Mouse (Mus musculus): Measurements from ENCODE around the gene Srgap2. TPM values are rescaled to one million over a fixed set of nuclear protein-coding genes. Genes with fewer than 3 reads are reported as not detected.

Gene Srgap2
- total RNA-seq, 2 experiments from 2014 or later, result 75.1 to 87.6 TPM

- DNase-seq (ENCODE audit: low spot score in 2 of 2), result no peak
Measured at GRCm38 (mm10) chr1:131419307-131419706, 107.8 kb downstream of the Srgap2 start.

GRCm38 (mm10) chr1:131417821-131418660 is 109.1 kb downstream of the Srgap2 start:
- DNase-seq (ENCODE audit: low spot score in 2 of 2), result peak in 1 of 2 experiments; percentile 26

- no peak for DNase-seq (ENCODE audit: low spot score in 2 of 2)
Measured at GRCm38 (mm10) chr1:131417059-131417750, 109.9 kb downstream of the Srgap2 start.

- no peak for DNase-seq (ENCODE audit: low spot score in 2 of 2)
Measured at GRCm38 (mm10) chr1:131403567-131403966, 123.6 kb downstream of the Srgap2 start.

GRCm38 (mm10) chr1:131400844-131401243 is 126.3 kb downstream of the Srgap2 start:
- DNase-seq (ENCODE audit: low spot score in 2 of 2), result no peak

GRCm38 (mm10) chr1:131398181-131398580 is 129.0 kb downstream of the Srgap2 start:
- DNase-seq (ENCODE audit: low spot score in 2 of 2), result no peak

- peak in 1 of 2 experiments; percentile 41 for DNase-seq (ENCODE audit: low spot score in 2 of 2)
Measured at GRCm38 (mm10) chr1:131384406-131384805, 142.7 kb downstream of the Srgap2 start.

GRCm38 (mm10) chr1:131382184-131382583 is 145.0 kb downstream of the Srgap2 start:
- DNase-seq (ENCODE audit: low spot score in 2 of 2), result no peak

GRCm38 (mm10) chr1:131380254-131380653 is 146.9 kb downstream of the Srgap2 start:
- no peak for DNase-seq (ENCODE audit: low spot score in 2 of 2)

GRCm38 (mm10) chr1:131378914-131379474 is 148.2 kb downstream of the Srgap2 start:
- DNase-seq (ENCODE audit: low spot score in 2 of 2), result no peak

- DNase-seq (ENCODE audit: low spot score in 2 of 2), result no peak
Measured at GRCm38 (mm10) chr1:131378081-131378913, 148.9 kb downstream of the Srgap2 start.

- no peak for DNase-seq (ENCODE audit: low spot score in 2 of 2)
Measured at GRCm38 (mm10) chr1:131365832-131366231, 161.3 kb downstream of the Srgap2 start.

- DNase-seq (ENCODE audit: low spot score in 2 of 2), result no peak
Measured at GRCm38 (mm10) chr1:131364432-131364831, 162.7 kb downstream of the Srgap2 start.

- DNase-seq (ENCODE audit: low spot score in 2 of 2), result no peak
Measured at GRCm38 (mm10) chr1:131363887-131364286, 163.3 kb downstream of the Srgap2 start.

- DNase-seq (ENCODE audit: low spot score in 2 of 2), result no peak
Measured at GRCm38 (mm10) chr1:131362089-131362488, 165.1 kb downstream of the Srgap2 start.

GRCm38 (mm10) chr1:131360800-131361199 is 166.4 kb downstream of the Srgap2 start:
- DNase-seq (ENCODE audit: low spot score in 2 of 2), result no peak

GRCm38 (mm10) chr1:131359609-131360008 is 167.5 kb downstream of the Srgap2 start:
- DNase-seq (ENCODE audit: low spot score in 2 of 2), result no peak

GRCm38 (mm10) chr1:131357213-131357612 is 169.9 kb downstream of the Srgap2 start:
- no peak for DNase-seq (ENCODE audit: low spot score in 2 of 2)

GRCm38 (mm10) chr1:131351436-131351835 is 175.7 kb downstream of the Srgap2 start:
- DNase-seq (ENCODE audit: low spot score in 2 of 2), result peak; percentile 69 to 72

- no peak for DNase-seq (ENCODE audit: low spot score in 2 of 2)
Measured at GRCm38 (mm10) chr1:131349993-131350510, 177.1 kb downstream of the Srgap2 start.

GRCm38 (mm10) chr1:131347708-131348107 is 179.4 kb downstream of the Srgap2 start:
- no peak for DNase-seq (ENCODE audit: low spot score in 2 of 2)
